Mouse (Mus musculus): ENCODE measurements around the gene Tnpo2. TPM values are rescaled to one million over a fixed set of nuclear protein-coding genes. Genes with fewer than 3 reads are reported as not detected.

Gene Tnpo2
- total RNA-seq (2015) (13.2 and 18.8 TPM in 2 replicates), total RNA-seq (2017) (13.1 and 17.7 TPM in 2 replicates)

DNA sequence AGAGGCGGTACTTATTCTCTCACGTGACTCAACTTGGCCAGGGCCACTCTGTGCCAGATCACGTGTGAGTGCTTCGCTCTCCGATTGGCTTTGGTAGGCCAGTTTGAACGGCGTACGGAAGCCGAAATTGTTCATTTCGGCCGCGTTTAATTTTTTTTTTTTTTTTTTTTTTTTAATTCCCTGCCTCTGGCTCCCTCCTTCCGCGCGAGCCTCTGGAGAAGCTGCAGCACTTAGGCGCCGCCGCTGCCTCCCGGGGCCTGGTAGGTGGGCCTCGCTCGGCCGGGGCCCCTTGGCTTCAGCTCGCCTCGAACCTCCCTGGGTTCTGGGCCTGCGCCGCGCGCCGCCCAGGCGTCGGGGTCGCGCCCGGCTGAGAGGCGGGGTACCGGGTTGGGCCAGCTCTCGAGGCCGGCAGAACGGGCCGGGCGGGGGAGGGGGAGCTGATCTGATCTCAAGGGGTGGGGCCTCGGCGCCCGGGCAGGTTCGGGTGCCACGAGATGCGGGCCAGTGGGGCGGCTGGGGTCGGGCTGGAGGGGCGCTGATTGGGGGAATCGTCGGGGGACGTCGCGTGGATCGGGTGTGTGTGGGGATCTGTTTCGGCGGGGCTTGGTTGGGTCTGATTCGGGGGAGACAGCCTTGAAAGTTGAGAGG is at the start of gene Tnpo2:
Gene Tnpo2 (plus strand): TSS at position 198 of the 648 bp plus-strand sequence.
- peak; percentile 91 for ATAC-seq (ENCODE audit: poor library complexity, severe bottlenecking)

- ATAC-seq (ENCODE audit: poor library complexity, severe bottlenecking): no peak
These were observed 49.3 kb upstream of the Tnpo2 start for GRCm38 (mm10) chr8:84987388-84987787.

GRCm38 (mm10) chr8:84987903-84988302 is 48.8 kb upstream of the Tnpo2 start:
- no peak for ATAC-seq (ENCODE audit: poor library complexity, severe bottlenecking)

DNA sequence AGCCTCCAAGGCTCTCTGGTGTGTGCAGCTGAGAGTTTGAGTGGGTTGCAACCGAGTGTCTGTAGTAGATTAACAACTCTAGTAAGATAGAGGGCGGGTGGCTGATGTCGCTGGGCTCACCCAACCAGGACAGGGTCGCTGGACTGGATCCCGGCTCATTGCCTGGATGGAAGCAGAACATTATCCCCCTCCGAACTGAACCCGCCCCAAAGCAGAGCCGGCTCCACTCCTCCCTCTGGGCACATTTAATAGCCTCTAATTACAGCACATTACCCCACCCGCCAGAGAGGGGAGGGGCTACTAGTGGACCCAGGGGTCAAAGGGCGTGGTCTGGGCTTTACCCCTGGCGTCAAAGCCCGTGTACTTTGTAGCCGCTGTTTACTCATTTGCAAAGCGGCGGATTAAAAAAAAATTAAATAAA is 47.4 kb upstream of the Tnpo2 start:
- no peak for ATAC-seq (ENCODE audit: poor library complexity, severe bottlenecking)

DNA sequence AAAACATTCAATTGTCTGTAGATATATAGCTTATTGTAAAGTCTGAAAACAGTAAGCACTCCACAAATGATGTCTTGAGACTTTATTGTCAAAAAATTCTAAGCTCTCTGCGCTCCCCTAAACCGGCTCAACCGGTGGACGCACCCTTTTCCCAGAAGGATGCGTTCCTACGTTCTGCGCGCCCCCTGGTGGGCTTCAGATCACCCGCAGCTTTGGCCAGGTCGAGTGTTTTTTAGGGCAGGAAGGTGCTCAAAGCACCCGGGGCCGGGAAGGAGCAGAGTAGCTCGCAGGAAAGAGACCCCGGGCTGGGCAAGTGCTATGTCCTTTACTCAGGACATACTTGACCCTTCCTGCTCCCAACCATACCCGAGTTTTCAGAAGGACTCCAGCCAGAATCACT is 46.9 kb upstream of the Tnpo2 start:
- peak; percentile 59 for ATAC-seq (ENCODE audit: poor library complexity, severe bottlenecking)

GRCm38 (mm10) chr8:84990349-84990748 is 46.4 kb upstream of the Tnpo2 start, which contains the start of gene Hook2:
Hook2 (plus strand) TSS chr8:84990603.
- ATAC-seq (ENCODE audit: poor library complexity, severe bottlenecking): peak; percentile 77

- ATAC-seq (ENCODE audit: poor library complexity, severe bottlenecking): no peak
These were observed 45.9 kb upstream of the Tnpo2 start for GRCm38 (mm10) chr8:84990836-84991235.

DNA sequence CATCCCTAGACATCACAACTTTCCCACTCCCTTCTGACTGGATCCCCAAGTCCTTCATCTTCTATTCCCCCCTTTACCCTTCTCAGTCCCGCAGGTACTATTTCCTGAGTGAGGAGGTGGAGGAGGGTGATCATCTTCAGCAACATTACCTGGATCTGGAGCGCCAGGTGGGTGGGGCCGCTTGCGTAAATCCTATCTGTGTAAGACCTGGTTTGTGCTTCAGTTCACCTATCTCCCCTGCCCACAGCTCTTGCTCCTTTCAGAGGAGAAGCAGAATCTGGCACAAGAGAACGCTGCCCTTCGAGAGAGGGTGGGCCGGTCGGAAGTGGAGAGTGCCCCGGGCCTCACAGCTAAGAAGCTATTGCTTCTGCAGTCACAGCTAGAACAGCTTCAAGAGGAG is 42.3 kb upstream of the Tnpo2 start:
- no peak for ATAC-seq (ENCODE audit: poor library complexity, severe bottlenecking)

DNA sequence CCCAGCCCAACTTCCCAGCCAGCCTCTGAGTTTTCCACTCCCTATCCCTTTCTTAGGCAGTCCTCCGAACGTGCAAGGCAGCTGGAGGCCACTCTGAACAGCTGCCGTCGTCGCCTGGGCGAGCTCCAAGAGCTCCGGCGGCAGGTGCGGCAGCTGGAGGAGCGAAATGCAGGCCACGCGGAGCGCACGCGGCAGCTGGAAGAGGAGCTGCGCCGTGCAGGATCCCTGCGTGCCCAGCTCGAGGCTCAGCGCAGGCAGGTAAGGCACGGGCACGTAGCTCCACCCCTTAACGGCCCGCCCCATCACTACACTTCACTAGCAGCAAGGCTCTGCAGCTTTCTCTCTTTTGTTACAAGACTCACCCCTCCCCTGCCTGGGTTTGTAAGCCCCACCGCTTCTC is 41.0 kb upstream of the Tnpo2 start:
- ATAC-seq (ENCODE audit: poor library complexity, severe bottlenecking): no peak

DNA sequence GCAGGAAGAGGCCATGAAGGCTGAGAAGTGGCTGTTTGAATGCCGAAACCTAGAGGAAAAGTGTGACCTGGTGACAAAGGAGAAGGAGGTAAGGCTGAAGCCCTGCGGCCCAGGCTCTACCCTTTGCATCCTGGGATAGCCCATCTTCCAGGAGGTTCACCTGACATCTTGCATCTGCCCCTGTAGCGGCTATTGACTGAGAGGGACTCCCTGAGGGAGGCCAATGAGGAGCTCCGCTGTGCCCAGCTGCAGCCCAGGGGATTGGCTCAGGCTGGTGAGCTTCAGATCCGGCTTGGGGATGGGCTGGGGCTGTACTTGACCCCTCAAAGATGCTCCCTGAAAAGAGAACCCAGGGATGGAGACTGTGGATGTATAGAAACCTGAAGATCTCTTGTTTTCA is 39.7 kb upstream of the Tnpo2 start:
- ATAC-seq (ENCODE audit: poor library complexity, severe bottlenecking): no peak

DNA sequence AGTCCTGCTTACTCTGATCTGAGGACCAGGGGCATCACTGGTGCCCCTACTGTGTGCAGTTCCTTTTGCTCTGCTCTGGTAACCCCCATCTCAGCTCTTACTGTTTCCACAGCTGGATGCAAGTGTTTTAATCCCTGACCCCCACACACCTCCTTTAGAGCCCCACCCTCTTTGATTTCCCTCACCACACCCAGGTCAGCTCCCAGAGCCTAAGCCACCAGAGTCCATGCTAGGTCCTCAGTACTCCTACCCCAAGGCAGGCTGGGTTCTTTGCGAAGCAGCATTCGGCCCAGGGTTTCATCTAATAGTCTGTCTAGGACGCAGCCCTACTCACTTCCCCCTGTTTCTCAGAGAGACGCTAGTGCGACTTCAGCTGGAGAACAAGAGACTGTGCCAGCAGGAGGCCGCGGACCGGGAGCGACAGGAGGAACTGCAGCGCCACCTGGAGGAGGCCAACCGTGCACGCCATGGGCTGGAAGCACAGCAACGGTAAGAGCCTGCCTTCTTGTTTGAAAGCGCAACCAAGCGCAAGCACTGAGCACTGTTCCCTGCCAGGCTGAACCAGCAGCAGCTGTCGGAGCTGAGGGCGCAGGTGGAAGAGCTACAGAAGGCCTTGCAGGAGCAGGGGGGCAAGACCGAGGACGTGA is 38.9 kb upstream of the Tnpo2 start:
- peak; percentile 100 for ATAC-seq (ENCODE audit: poor library complexity, severe bottlenecking)

- peak; percentile 84 for ATAC-seq (ENCODE audit: poor library complexity, severe bottlenecking)
These were observed 29.0 kb upstream of the Tnpo2 start for GRCm38 (mm10) chr8:85007686-85008085.

- no peak for ATAC-seq (ENCODE audit: poor library complexity, severe bottlenecking)
These were observed 25.5 kb upstream of the Tnpo2 start for GRCm38 (mm10) chr8:85011242-85011641.

DNA sequence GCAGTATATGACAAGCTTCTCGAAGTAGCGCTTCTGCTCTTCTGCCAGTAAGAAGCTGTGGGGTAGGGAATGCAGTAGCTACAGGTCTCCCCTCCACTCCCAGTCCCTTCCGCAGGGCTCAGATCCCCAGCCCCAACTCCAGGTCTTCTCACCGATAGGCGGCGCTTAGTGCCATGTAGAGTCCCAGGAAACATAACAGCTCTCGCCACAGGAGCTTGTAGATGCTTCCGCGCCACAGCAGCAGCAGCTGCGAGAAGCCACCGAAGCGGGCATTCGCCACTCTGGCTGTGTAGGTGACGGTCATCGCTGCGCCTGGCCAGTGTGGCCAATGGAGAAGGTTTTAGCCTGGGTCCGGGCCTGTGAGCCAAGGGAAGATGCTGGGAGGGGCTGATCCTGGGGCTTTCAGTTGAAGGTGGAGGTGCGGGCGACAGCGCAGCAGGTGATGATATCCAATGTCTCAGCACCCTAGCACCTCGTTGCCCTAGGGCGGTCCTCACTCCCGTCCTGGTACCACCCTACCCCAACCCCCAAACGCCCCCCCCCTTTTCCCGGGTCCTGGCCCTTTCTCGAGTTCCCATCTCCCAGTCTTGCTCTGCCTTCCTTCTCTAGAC is 23.4 kb upstream of the Tnpo2 start:
- ATAC-seq (ENCODE audit: poor library complexity, severe bottlenecking): peak; percentile 95

- ATAC-seq (ENCODE audit: poor library complexity, severe bottlenecking): no peak
These were observed 22.3 kb upstream of the Tnpo2 start, which contains the start of gene Best2 for GRCm38 (mm10) chr8:85014431-85014830. Best2 (minus strand) TSS chr8:85014531.

DNA sequence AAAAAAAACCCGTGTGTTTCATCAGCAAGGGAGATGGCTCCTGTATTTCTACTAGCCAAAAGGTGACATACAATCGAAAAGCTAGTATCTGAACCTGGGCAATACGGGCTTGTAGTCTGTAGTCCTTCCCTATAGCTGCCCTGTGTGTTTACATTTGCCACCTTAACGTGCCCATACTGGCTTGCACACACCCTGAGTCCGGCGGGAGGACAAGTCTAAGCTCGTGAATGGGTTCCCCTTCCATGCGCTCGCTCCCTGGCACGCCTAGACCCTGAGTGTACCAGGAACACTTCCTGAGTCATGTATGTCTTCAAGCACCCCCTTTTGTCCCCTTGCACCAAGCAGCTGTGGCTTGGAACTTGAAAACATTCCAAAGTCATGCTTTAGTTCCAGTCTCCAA is 20.0 kb upstream of the Tnpo2 start:
- no peak for ATAC-seq (ENCODE audit: poor library complexity, severe bottlenecking)

DNA sequence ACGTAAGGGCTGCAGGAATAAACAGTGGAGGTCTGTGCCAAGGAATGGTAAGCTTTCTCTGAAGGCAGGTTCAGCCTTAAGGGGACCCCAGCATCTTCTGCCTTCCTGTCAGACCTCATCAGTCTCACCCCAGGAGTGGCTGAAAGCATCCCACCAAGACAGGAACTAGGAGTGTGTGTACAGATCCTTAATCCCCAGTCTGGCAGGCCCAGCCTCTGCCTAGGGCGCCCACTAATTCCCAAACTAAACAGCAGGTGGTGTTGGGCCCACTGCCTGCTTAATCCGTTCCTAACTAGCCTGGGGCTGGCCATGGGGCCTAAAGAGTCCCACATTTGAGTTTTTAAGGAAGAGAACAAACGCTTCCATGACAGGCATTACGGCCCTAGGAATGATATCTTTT is 19.5 kb upstream of the Tnpo2 start:
- no peak for ATAC-seq (ENCODE audit: poor library complexity, severe bottlenecking)

GRCm38 (mm10) chr8:85021514-85022055 is 15.1 kb upstream of the Tnpo2 start:
- no peak for ATAC-seq (ENCODE audit: poor library complexity, severe bottlenecking)

- ATAC-seq (ENCODE audit: poor library complexity, severe bottlenecking): no peak
These were observed 12.9 kb upstream of the Tnpo2 start for GRCm38 (mm10) chr8:85023846-85024245.

- peak; percentile 82 for ATAC-seq (ENCODE audit: poor library complexity, severe bottlenecking)
These were observed 11.4 kb upstream of the Tnpo2 start, which contains the start of gene Asna1 for GRCm38 (mm10) chr8:85025098-85025932. Asna1 (minus strand) TSS chr8:85025281.

Data from megakaryocyte, adult 5-6 weeks (primary cell).